Mouse (Mus musculus) embryo, embryonic 10 days (tissue): ENCODE data around the gene Ifi44.
A peak's percentile ranks its signal among the peaks of the same experiment; 100 is the strongest.

Source experiments
- DNase-seq: peaks from one replicate; pipeline ENCODE4 v3.0.0-alpha.2; 2015; ENCODE audit warnings: low spot score

Ifi44 gene

DNA sequence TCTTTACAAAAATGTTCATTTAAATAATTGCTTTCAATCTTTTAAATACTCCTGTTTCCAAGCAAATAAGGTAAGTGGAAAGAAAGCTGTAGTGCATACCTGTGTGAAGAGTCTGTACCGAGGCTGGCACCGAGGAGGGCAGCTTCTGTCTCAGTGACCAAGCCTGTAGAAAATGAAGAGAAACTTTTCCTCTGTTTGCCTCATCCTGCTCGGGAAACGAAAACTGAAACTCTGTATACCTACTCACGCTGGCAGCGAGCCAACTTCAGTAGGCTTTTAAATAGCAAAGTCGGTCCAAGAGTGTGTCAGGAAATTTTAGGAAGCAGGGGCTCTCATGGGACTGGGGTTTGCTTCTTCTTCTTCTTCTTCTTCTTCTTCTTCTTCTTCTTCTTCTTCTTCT is at the start of gene Ifi44:
Gene Ifi44 (minus strand): TSS at position 224 of the 400 bp plus-strand sequence.
- no peak for DNase-seq

DNA sequence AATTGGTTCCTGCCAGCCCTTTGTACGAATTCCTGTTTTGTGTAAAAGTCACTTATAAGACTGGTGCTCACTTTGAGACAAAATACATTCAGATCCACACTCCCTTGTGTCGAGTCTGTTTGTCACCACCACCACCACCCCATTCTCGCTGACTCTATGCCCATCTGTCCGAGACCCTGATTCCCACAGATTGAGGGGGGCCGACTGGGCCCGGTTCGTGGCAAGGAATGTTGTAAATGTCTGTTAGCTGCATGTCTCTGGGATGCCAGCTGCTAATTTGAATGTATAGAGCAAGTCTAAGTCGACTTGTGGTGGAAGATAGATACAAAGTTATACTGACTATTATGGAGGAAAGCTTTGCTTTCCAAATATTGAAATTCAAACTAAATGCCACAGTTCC is 38.9 kb upstream of the Ifi44 start:
- DNase-seq, result no peak

- peak; percentile 29 for DNase-seq
These were observed 25.3 kb upstream of the Ifi44 start for GRCm38 (mm10) chr3:151775089-151775488.

GRCm38 (mm10) chr3:151771074-151771473 is 21.3 kb upstream of the Ifi44 start:
- peak; percentile 74 for DNase-seq

DNA sequence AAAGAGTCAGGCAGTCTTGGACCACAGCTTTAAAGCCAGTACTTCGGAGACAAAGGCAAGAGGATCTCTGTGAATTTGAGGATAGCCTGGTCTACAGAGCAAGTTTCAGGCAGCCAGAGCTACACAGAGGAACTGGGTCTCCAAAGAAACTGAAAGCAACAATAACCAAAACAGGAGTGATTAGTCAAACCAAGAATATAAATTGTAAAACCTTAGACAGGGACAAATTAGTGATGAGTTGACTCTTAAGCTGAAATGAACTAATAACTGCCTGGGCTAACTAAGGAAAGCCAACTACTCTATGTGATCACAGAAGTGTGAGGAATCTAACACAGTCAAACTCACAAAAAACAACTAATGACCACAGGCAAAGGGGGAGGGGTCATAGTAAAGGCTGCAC is 1.2 kb downstream of the Ifi44 start:
- DNase-seq, result no peak

DNA sequence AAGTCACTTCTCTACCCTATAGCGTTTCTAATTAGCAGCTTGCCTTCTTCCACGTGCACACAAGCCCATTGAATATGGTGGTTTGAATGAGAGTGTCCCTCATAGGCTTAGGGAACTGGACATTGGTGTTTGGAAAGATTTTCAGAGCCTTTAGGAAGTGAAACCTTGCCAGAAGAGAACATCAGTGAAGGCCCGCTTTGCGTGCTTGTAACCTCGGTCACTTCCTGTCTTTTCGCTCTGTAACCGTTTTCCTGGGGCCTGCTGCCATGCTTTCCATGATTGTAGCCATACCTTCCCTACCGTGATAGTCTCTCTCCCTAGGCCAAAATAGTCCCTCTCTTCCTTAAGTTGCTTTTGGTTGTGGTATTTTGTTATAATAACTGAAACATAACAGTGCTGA is 3.7 kb downstream of the Ifi44 start:
- DNase-seq, result no peak

GRCm38 (mm10) chr3:151742223-151742622 is 7.5 kb downstream of the Ifi44 start:
- no peak for DNase-seq

- DNase-seq, result peak; percentile 76
These were observed 33.5 kb downstream of the Ifi44 start for GRCm38 (mm10) chr3:151716246-151716645.

- DNase-seq, result no peak
These were observed 42.4 kb downstream of the Ifi44 start for GRCm38 (mm10) chr3:151707335-151707734.
